Mouse (Mus musculus) hindbrain, embryonic 11.5 days (tissue): ENCODE data around the gene Dusp7. TPM values are rescaled to one million over a fixed set of nuclear protein-coding genes. Genes with fewer than 3 reads are reported as not detected.

Source experiments
- ATAC-seq: fragments of 200-750 bp; cut with Nextera tagmentation; 2 replicates; pipeline ENCODE4 v1.8.0; 2017; ENCODE audit warnings: mild to moderate bottlenecking, moderate TSS enrichment, moderate library complexity; ENCODE audit not compliant: low FRiP score
- DNase-seq: peaks from one replicate; pipeline ENCODE4 v3.0.0-alpha.2; 2015; ENCODE audit warnings: low spot score
- H3K27ac ChIP-seq: fragments of 300-500 bp; sonication (generic); 2 replicates; pipeline ENCODE4 v1.5.1; 2014; ENCODE audit warnings: mild to moderate bottlenecking, low read depth, low read length
- H3K27me3 ChIP-seq: fragments of 300-500 bp; sonication (generic); 2 replicates; pipeline ENCODE4 v1.6.1; 2014; ENCODE audit warnings: mild to moderate bottlenecking, low read length, moderate library complexity, mixed read lengths; ENCODE audit not compliant: control insufficient read depth, insufficient read depth
- H3K36me3 ChIP-seq: fragments of 300-500 bp; sonication (generic); 2 replicates; pipeline ENCODE4 v1.6.1; 2014; ENCODE audit warnings: mild to moderate bottlenecking, low read length, moderate library complexity, mixed read lengths; ENCODE audit not compliant: control insufficient read depth, insufficient read depth
- H3K4me1 ChIP-seq: fragments of 300-500 bp; sonication (generic); replicated peaks from 2 replicates; pipeline ENCODE4 v1.6.1; 2014; ENCODE audit warnings: low read length, mixed read lengths; ENCODE audit not compliant: control insufficient read depth, insufficient read depth
- H3K4me2 ChIP-seq: fragments of 300-500 bp; sonication (generic); replicated peaks from 2 replicates; pipeline ENCODE4 v1.6.1; 2014; ENCODE audit warnings: mild to moderate bottlenecking, low read depth, low read length
- H3K4me3 ChIP-seq: fragments of 300-500 bp; sonication (generic); 2 replicates; pipeline ENCODE4 v1.5.1; 2014; ENCODE audit warnings: low read depth, low read length
- H3K9ac ChIP-seq: fragments of 300-500 bp; sonication (generic); 2 replicates; pipeline ENCODE4 v1.6.1; 2014; ENCODE audit warnings: low read depth, low read length
- H3K9me3 ChIP-seq: fragments of 300-500 bp; sonication (generic); 2 replicates; pipeline ENCODE4 v1.6.1; 2016; ENCODE audit warnings: low read length; ENCODE audit not compliant: control insufficient read depth
- WGBS: fragments of 180-500 bp; shearing (Covaris S2); extraction: QIAGEN DNeasy Blood & Tissue Kit; methylation state at CpG from one replicate; pipeline ENCODE4 v1.1.7; 2014; 5-methylcytosine and 5-hydroxymethylcytosine counted together
- polyA plus RNA-seq: library from polyadenylated mRNA; unstranded; fragments of >200 nt; fragmentation: Nextera tagmentation; extraction: Ambion mirVana; gene quantifications from 2 replicates; pipeline ENCODE4 v1.2.1, GENCODE M21; 2014

The Dusp7 gene
- polyA plus RNA-seq, 1 experiment from 2014 or later = 25.0 TPM

GRCm38 (mm10) chr9:106337620-106338019 lies 30.8 kb upstream of the Dusp7 start:
- Histone ChIP-seq H3K4me2 (no peak overlapping the region), H3K9me3 (no peaks in the 10 kb centered on the region), H3K36me3 (no peaks in the 10 kb centered on the region), H3K27me3 (no peaks in the 10 kb centered on the region), H3K4me1 (peaks cover 10% of the 10 kb centered on the region), H3K9ac (no peak overlapping the region), H3K4me3 (no peak overlapping the region), H3K27ac (peak overlapping the region; percentile 75; the same call in 1 of the 2 replicates)
- WGBS = 72% methylated on average over 9 of the region's 9 CpGs
- DNase-seq (no peak), ATAC-seq (no peak)

GRCm38 (mm10) chr9:106338462-106339172 lies 29.8 kb upstream of the Dusp7 start:
- no peak overlapping the region; the same call in 1 of the 2 replicates for H3K4me2 ChIP-seq
- H3K9ac ChIP-seq = 0 out of 2 replicates have a peak overlapping the region, but pooled peaks have one; percentile 27
- no peaks in the 10 kb centered on the region for H3K27me3 ChIP-seq
- no peak overlapping the region for H3K4me3 ChIP-seq
- no peaks in the 10 kb centered on the region for H3K9me3 ChIP-seq
- 7% methylated on average over 10 of the region's 10 CpGs for WGBS
- H3K27ac ChIP-seq = peak overlapping the region; percentile 75
- ATAC-seq (peak; percentile 75), DNase-seq (peak; percentile 64)
- peaks cover 10% of the 10 kb centered on the region for H3K4me1 ChIP-seq
- no peaks in the 10 kb centered on the region for H3K36me3 ChIP-seq

- peak; percentile 19; the same call in 1 of the 2 replicates for ATAC-seq
- Histone ChIP-seq H3K9ac (no peak overlapping the region), H3K27ac (peak overlapping the region; percentile 75), H3K4me3 (no peak overlapping the region), H3K36me3 (no peaks in the 10 kb centered on the region), H3K4me2 (no peak overlapping the region; the same call in 1 of the 2 replicates), H3K4me1 (peaks cover 10% of the 10 kb centered on the region), H3K27me3 (no peaks in the 10 kb centered on the region), H3K9me3 (no peaks in the 10 kb centered on the region)
- 43% methylated on average over 6 of the region's 6 CpGs for WGBS
- DNase-seq = peak; percentile 39
Measured at GRCm38 (mm10) chr9:106339173-106339558, 29.3 kb upstream of the Dusp7 start.

- no peaks in the 10 kb centered on the region for H3K36me3 ChIP-seq
- ATAC-seq (no peak), DNase-seq (no peak)
- no peak overlapping the region for H3K4me3 ChIP-seq
- H3K9me3 ChIP-seq = no peaks in the 10 kb centered on the region
- no peaks in the 10 kb centered on the region for H3K27me3 ChIP-seq
- H3K4me2 ChIP-seq = no peak overlapping the region
- H3K9ac ChIP-seq = no peak overlapping the region
- peaks cover 10% of the 10 kb centered on the region for H3K4me1 ChIP-seq
- H3K27ac ChIP-seq = peak overlapping the region; percentile 75; the same call in 1 of the 2 replicates
- WGBS = 85% methylated on average over 4 of the region's 4 CpGs
Measured at GRCm38 (mm10) chr9:106339730-106340129, 28.7 kb upstream of the Dusp7 start.

GRCm38 (mm10) chr9:106340501-106341312 lies 27.7 kb upstream of the Dusp7 start:
- no peak for ATAC-seq
- 68% methylated on average over 13 of the region's 13 CpGs for WGBS
- H3K36me3 ChIP-seq = no peaks in the 10 kb centered on the region
- peaks cover 10% of the 10 kb centered on the region for H3K4me1 ChIP-seq
- H3K9ac ChIP-seq = no peak overlapping the region
- no peak overlapping the region for H3K4me3 ChIP-seq
- H3K9me3 ChIP-seq = no peaks in the 10 kb centered on the region
- H3K27me3 ChIP-seq = no peaks in the 10 kb centered on the region
- H3K4me2 ChIP-seq = no peak overlapping the region
- no peak for DNase-seq
- no peak overlapping the region for H3K27ac ChIP-seq

GRCm38 (mm10) chr9:106341313-106341686 lies 27.1 kb upstream of the Dusp7 start:
- Histone ChIP-seq H3K9me3 (no peaks in the 10 kb centered on the region), H3K4me3 (no peak overlapping the region), H3K9ac (no peak overlapping the region), H3K4me2 (no peak overlapping the region), H3K27ac (no peak overlapping the region), H3K36me3 (no peaks in the 10 kb centered on the region), H3K4me1 (peaks cover 10% of the 10 kb centered on the region), H3K27me3 (no peaks in the 10 kb centered on the region)
- 68% methylated on average over 3 of the region's 3 CpGs for WGBS
- DNase-seq (no peak), ATAC-seq (no peak)

GRCm38 (mm10) chr9:106342573-106342972 lies 25.9 kb upstream of the Dusp7 start:
- no peak overlapping the region for H3K4me3 ChIP-seq
- ATAC-seq = no peak
- H3K4me1 ChIP-seq = peaks cover 10% of the 10 kb centered on the region
- H3K27me3 ChIP-seq = no peaks in the 10 kb centered on the region
- H3K4me2 ChIP-seq = no peak overlapping the region
- H3K27ac ChIP-seq = no peak overlapping the region
- WGBS = 86% methylated on average over 9 of the region's 9 CpGs
- H3K36me3 ChIP-seq = no peaks in the 10 kb centered on the region
- no peak for DNase-seq
- H3K9ac ChIP-seq = no peak overlapping the region
- no peaks in the 10 kb centered on the region for H3K9me3 ChIP-seq

GRCm38 (mm10) chr9:106345167-106345566 lies 23.3 kb upstream of the Dusp7 start:
- Histone ChIP-seq H3K4me1 (no peaks in the 10 kb centered on the region), H3K27me3 (no peaks in the 10 kb centered on the region), H3K36me3 (no peaks in the 10 kb centered on the region), H3K27ac (no peak overlapping the region), H3K9ac (no peak overlapping the region), H3K9me3 (no peaks in the 10 kb centered on the region), H3K4me3 (no peak overlapping the region), H3K4me2 (no peak overlapping the region)
- WGBS = 58% methylated on average over 6 of the region's 6 CpGs
- DNase-seq (no peak), ATAC-seq (no peak)
